Mouse (Mus musculus): ENCODE data around the gene Fam181b.

GRCm38 (mm10) chr7:93062189-93062588, 17.5 kb upstream of the Fam181b start:
- TF ChIP-seq CTCF (IDR thresholded peaks at IDR 0.05; ENCODE audit: low read depth, low read length) = no peak
- no peak for TF ChIP-seq GATA1 (IDR thresholded peaks at IDR 0.05; ENCODE audit: borderline replicate concordance, low read length)
